Mouse (Mus musculus) gastrocnemius, adult 2 months (tissue): Measurements from ENCODE around the gene Sfpq. TPM values are rescaled to one million over a fixed set of nuclear protein-coding genes. Genes with fewer than 3 reads are reported as not detected.
"Not testable (repeated sequence)": the region's sequence is repeated elsewhere in the genome, so short reads cannot be mapped to it uniquely, and the experiment has no call there.

ENCODE experiments used
- DNase-seq: peaks from one replicate; pipeline ENCODE4 v3.0.0; 2022
- H3K27ac ChIP-seq: fragments of 200-600 bp; 2 replicates; pipeline ENCODE4 v1.8.1; 2022; ENCODE audit warnings: mild to moderate bottlenecking
- H3K4me3 ChIP-seq: fragments of 200-600 bp; 2 replicates; pipeline ENCODE4 v1.8.1; 2022; ENCODE audit warnings: mild to moderate bottlenecking, moderate library complexity
- CTCF ChIP-seq: fragments of 200-600 bp; IDR thresholded peaks from 2 replicates; pipeline ENCODE4 v1.8.1; 2022; ENCODE audit warnings: antibody characterized with exemption, mild to moderate bottlenecking, moderate library complexity
- intact Hi-C: fragments of 180-260 bp; cut with DNase I; formaldehyde crosslinking; loops from one replicate; pipeline ENCODE4 v1.15.1; 2025
- long read RNA-seq, 2 experiments: library from polyadenylated mRNA; stranded (forward); transcript quantifications; one replicate each; pipeline ENCODE4 v2.0.0; 2021
- total RNA-seq, 2 experiments: library from RNA; stranded (reverse); gene quantifications; 2 replicates each; pipeline ENCODE4 v1.2.3; 2021

Sfpq gene
- 10 to 100 TPM; 63.4 to 83.0 TPM for total RNA-seq
- long read RNA-seq, experiment 1, transcript Sfpq-201 (10 exons, 3,465 nt): major isoform, 22 of 29 reads
- long read RNA-seq, experiment 1, partial matches to known transcripts: 4 of 29 reads
- long read RNA-seq, experiment 1, other reads (novel, unspliced or antisense): 3 of 29 reads
- long read RNA-seq, experiment 2, transcript Sfpq-201 (10 exons, 3,465 nt): major isoform, 19 of 31 reads
- long read RNA-seq, experiment 2, partial matches to known transcripts: 8 of 31 reads
- long read RNA-seq, experiment 2, other reads (novel, unspliced or antisense): 4 of 31 reads

GRCm38 (mm10) chr4:127021151-127021945 lies at the start of gene Sfpq:
Gene Sfpq (plus strand): TSS chr4:127021324.
- peak; percentile 97 for DNase-seq
- TF ChIP-seq CTCF: no peak
- intact Hi-C loops: loop anchor here (5.0 kb wide), 1 partner anchor 54 kb away; the partner anchor contains the start of gene Zmym4
- H3K27ac ChIP-seq: peak within 1 kb of the TSS; percentile 99
- peak within 1 kb of the TSS; percentile 85 for H3K4me3 ChIP-seq

DNA sequence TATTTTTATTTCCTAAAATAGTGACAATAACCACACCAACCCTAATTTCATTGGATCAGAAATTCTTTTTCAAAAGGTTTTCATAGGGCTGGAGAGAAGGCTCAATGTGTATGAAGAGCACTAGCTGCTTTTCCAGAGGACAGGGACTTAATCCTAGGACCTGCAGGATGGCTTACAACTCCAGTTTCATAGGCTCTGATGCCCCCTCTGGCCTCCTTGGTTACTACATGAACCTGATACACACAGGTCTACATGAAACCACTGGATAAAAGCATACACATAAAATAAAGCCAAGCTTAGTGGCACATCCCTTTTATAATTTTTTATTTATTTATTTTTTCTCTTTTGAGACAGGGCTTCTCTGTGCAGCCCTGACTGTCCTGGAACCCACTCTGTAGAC lies 43.7 kb upstream of the Sfpq start:
- intact Hi-C loops: no loop called here
- H3K4me3 ChIP-seq: no peak overlapping the region
- H3K27ac ChIP-seq: no peak overlapping the region
- peak; percentile 55 for TF ChIP-seq CTCF
- peak; percentile 32 for DNase-seq

GRCm38 (mm10) chr4:126978706-126979105 lies 42.4 kb upstream of the Sfpq start:
- Histone ChIP-seq H3K4me3 (no peak overlapping the region), H3K27ac (no peak overlapping the region)
- DNase-seq: no peak
- intact Hi-C loops: no loop called here
- peak; percentile 3; the same call in 1 of the 2 replicates for TF ChIP-seq CTCF

DNA sequence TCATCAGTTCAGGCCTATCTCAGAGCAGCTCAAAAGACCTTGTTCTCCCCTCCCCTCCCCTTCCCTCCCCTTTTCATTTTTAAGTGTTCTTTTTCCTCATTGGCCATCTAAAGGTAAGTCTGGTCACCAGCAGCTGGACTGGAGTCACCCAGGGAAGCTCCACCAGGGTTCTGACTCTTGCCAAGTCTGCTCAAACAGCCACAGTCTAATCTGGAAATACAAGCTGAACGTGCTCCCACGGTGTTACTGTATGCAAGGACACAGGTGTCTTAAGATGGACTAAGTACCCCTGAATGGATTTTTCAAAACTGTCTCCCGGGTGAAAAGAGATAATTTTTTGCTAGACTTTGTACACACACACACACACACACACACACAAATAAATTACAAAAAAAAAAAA lies 37.8 kb upstream of the Sfpq start:
- intact Hi-C loops: no loop called here
- H3K27ac ChIP-seq: no peak overlapping the region
- no peak overlapping the region for H3K4me3 ChIP-seq
- DNase-seq: no peak
- no peak for TF ChIP-seq CTCF

- intact Hi-C loops, H3K27ac ChIP-seq, DNase-seq, H3K4me3 ChIP-seq: not testable (repeated sequence)
Measured at GRCm38 (mm10) chr4:126983736-126984525, 37.2 kb upstream of the Sfpq start.

DNA sequence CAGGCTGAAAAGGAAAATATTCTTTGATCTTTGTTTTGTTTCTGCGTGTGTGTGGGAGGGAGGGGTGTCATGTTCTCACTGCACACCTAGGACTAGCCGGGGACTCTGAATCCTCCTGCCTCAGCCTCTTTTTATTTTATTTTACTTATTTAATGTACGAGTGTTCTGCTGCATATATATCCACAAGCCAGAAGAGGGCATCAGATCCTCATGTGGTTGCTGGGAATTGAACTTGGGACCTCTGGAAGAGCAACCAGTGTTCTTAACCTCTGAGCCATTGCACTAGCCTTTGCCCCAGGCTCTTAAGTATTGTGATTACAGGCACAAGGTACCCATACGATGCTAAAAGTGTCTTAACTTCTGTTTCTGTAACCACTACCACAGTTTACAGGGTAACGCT lies 34.4 kb upstream of the Sfpq start:
- Histone ChIP-seq H3K27ac (no peak overlapping the region), H3K4me3 (no peak overlapping the region)
- intact Hi-C loops: no loop called here
- peak; percentile 16; the same call in 1 of the 2 replicates for TF ChIP-seq CTCF
- DNase-seq: no peak

GRCm38 (mm10) chr4:126988503-126988902 lies 32.6 kb upstream of the Sfpq start:
- intact Hi-C loops: no loop called here

DNA sequence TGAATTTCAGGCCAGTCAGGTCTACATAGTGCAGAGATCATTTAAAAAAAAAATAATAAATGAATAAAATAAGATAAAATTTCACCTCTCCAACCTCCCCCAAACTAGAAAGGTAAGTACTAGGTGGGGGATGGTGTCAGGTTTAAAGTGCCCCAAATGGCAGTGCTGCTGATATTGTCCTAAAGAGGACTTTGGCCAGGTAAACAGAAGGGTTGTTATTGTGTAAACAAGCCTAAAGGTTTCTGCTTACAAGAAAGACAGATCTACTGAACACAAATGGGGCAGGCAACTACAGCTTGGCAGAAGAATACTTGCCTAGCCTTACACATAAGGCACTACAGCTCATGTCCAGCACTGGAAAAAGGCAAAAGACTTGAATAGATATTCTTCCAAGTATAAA lies 30.6 kb upstream of the Sfpq start:
- no peak for TF ChIP-seq CTCF
- no peak overlapping the region for H3K27ac ChIP-seq
- intact Hi-C loops: no loop called here
- no peak overlapping the region for H3K4me3 ChIP-seq
- DNase-seq: no peak

More at GRCm38 (mm10) chr4:126988503-126988902, 32.6 kb upstream of the Sfpq start:
- DNase-seq: no peak
- TF ChIP-seq CTCF: no peak
- Histone ChIP-seq H3K27ac (no peak overlapping the region), H3K4me3 (no peak overlapping the region)

GRCm38 (mm10) chr4:126992356-126992755 lies 28.8 kb upstream of the Sfpq start:
- Histone ChIP-seq H3K27ac (no peak overlapping the region), H3K4me3 (no peak overlapping the region)
- intact Hi-C loops: no loop called here
- no peak for DNase-seq
- TF ChIP-seq CTCF: peak; percentile 51

DNA sequence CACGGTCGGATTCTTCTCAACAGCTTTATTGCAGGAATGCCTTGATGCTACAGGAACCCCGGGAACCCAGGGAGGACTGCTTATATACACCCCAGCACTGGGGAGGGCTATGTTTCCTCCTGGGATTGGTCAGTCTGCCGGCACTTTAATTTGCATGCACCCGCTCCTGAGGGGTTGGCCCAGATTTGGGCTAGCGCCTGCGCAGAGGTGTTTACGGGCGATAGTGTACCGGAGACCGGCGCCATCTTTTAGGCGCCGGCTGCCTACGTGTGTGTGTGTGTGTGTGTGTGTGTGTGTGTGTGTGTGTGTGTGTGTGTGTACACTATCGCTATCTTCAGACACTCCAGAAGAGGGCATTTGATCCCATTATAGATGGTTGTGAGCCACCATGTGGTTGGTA lies 21.8 kb upstream of the Sfpq start:
- H3K27ac ChIP-seq, intact Hi-C loops, H3K4me3 ChIP-seq, DNase-seq: not testable (repeated sequence)

- intact Hi-C loops: no loop called here
- H3K27ac ChIP-seq: no peak overlapping the region
- TF ChIP-seq CTCF: no peak
- no peak overlapping the region for H3K4me3 ChIP-seq
- no peak for DNase-seq
Measured at GRCm38 (mm10) chr4:127000601-127001105, 20.5 kb upstream of the Sfpq start.

DNA sequence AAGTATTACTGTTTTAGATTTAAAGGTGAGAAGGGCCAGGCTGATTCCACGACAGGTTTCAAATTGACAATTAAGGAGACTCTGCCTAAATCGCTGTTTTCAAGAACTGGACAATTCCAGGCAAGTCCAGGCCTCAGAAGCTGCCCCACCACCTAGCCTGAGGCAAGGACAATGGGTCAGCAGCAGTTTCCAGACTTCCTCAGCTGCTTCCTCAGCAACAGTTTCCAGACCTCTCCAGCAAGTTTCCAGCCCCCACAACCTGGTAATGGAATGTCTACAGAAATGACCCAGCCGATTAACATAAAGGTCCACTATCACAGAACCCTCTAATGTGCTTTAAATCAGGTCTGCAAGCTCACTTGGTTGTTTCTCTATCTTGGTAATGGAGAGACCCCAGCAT lies 16.7 kb upstream of the Sfpq start:
- DNase-seq: no peak
- H3K4me3 ChIP-seq: no peak overlapping the region
- intact Hi-C loops: no loop called here

More for the DNA sequence above, 16.7 kb upstream of the Sfpq start:
- no peak overlapping the region for H3K27ac ChIP-seq
- no peak for TF ChIP-seq CTCF
